Mouse (Mus musculus) lung, postnatal 0 days (tissue): ENCODE results near the gene Pgpep1l.

Source experiments
- CTCF ChIP-seq: IDR thresholded peaks from 2 replicates; pipeline ENCODE4 v1.5.1; 2016; ENCODE audit warnings: antibody characterized with exemption, mild to moderate bottlenecking
- EP300 ChIP-seq: IDR thresholded peaks from 2 replicates; pipeline ENCODE4 v1.6.1; 2016; ENCODE audit warnings: antibody characterized with exemption, mild to moderate bottlenecking, control low read depth

DNA sequence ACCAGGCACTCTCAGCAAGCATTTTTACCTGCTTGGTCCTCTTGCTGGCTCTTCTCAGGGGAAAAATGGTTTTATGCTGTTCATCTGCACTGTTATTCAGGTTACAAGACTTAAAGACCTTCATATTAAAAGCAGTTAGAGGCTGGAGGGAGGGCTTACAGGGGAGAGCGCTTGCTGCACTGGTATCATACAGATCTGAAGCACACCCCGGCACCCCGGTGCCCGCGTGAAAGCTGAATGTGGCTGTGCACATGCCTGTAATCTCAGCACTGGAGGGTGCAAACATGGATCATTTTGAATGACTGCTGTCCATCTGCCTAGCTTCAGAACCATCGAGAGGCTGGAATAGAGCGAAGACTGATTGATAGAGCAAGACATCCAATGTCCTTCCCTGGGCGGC is 25.0 kb upstream of the Pgpep1l start:
- TF ChIP-seq CTCF = no peak
- TF ChIP-seq EP300 = no peak
